16 mouse cellular contexts compared by ENCODE assay signal in genomic region chr8:12805569-12805968, GRCm38 (mm10). TPM values are rescaled to one million over a fixed set of nuclear protein-coding genes. Genes with fewer than 3 reads are reported as not detected.
A peak's percentile ranks its signal among the peaks of the same experiment; 100 is the strongest.
DNase-seq lines count a peak whose midpoint lies in the region; ATAC-seq and TF ChIP-seq lines count a peak whose summit lies in the region.
"Had no signal": no experiment of that assay in that cellular context is flagged by ENCODE, and none has a peak within 500 bp of the region (broad histone marks: within the 10 kb centered on the region; RNA-seq: fewer than 3 reads in every experiment).

No protein-coding gene starts in this region.

- no peak overlapping the region for H3K9ac ChIP-seq in kidney, embryonic 15.5 days
- H3K9ac ChIP-seq in stomach, embryonic 14.5 days (replicated peaks; ENCODE audit: low read depth, low read length), result no peak overlapping the region
- H3K9ac ChIP-seq in stomach, postnatal 0 days (ENCODE audit: low read length), result no peak overlapping the region
- H3K9ac ChIP-seq in intestine, embryonic 15.5 days, result no peak overlapping the region
- H3K9ac ChIP-seq: forebrain, postnatal 0 days had no signal

- no peak for TF ChIP-seq EP300 in stomach, postnatal 0 days (optimal IDR thresholded peaks at IDR 0.05)

- no peaks in the 10 kb centered on the region for H3K9me3 ChIP-seq in kidney, embryonic 15.5 days (replicated peaks)
- no peaks in the 10 kb centered on the region for H3K9me3 ChIP-seq in stomach, embryonic 14.5 days (ENCODE audit: control insufficient read depth, low read depth, low read length)
- no peaks in the 10 kb centered on the region for H3K9me3 ChIP-seq in stomach, postnatal 0 days (ENCODE audit: control insufficient read depth, low read length)
- H3K9me3 ChIP-seq in intestine, embryonic 15.5 days, result no peaks in the 10 kb centered on the region
- H3K9me3 ChIP-seq: forebrain, embryonic 10.5 days had no signal

- no peak for ATAC-seq in kidney, embryonic 15.5 days (replicated peaks; ENCODE audit: low FRiP score)
- ATAC-seq in stomach, embryonic 14.5 days (ENCODE audit: insufficient number of reproducible peaks, insufficient read depth, low FRiP score, low read depth), result no peak
- no peak for ATAC-seq in stomach, postnatal 0 days (ENCODE audit: low FRiP score, low TSS enrichment)
- ATAC-seq in intestine, embryonic 15.5 days, result peak; percentile 36; the same call in 1 of the 2 replicates
- ATAC-seq: forebrain, postnatal 0 days had no signal

- no peak for TF ChIP-seq CTCF in stomach, postnatal 0 days (IDR thresholded peaks at IDR 0.05; ENCODE audit: low read depth)

- DNase-seq in kidney, postnatal 36 days, result no peak
- DNase-seq in stomach, postnatal 0 days (ENCODE audit: low spot score), result no peak
- DNase-seq in adrenal gland, postnatal 25 days, result no peak
- no peak for DNase-seq in urinary bladder, adult 2 months (ENCODE audit: low spot score)
- DNase-seq: cerebellum, adult 11 months; forebrain, postnatal 0 days; gastrocnemius, postnatal 36 days; heart, adult 2 months; lung, postnatal 4 days; retina, postnatal 1 day; right cerebral cortex, postnatal 25 days; thymus, postnatal 25 days had no signal

- no peak overlapping the region for H3K4me3 ChIP-seq in kidney, embryonic 15.5 days (replicated peaks)
- H3K4me3 ChIP-seq in stomach, embryonic 14.5 days (ENCODE audit: low read depth, low read length), result no peak overlapping the region
- no peak overlapping the region for H3K4me3 ChIP-seq in stomach, postnatal 0 days (ENCODE audit: low read depth, low read length)
- no peak overlapping the region for H3K4me3 ChIP-seq in intestine, embryonic 15.5 days (replicated peaks)
- H3K4me3 ChIP-seq: forebrain, embryonic 10.5 days; heart, adult 2 months had no signal

- H3K4me2 ChIP-seq in kidney, embryonic 15.5 days, result no peak overlapping the region
- no peak overlapping the region for H3K4me2 ChIP-seq in stomach, embryonic 14.5 days (replicated peaks; ENCODE audit: low read depth, low read length)
- no peak overlapping the region for H3K4me2 ChIP-seq in stomach, postnatal 0 days (replicated peaks; ENCODE audit: low read depth)
- no peak overlapping the region for H3K4me2 ChIP-seq in intestine, embryonic 15.5 days (replicated peaks)

- H3K36me3 ChIP-seq in kidney, embryonic 15.5 days, result peaks cover 14% of the 10 kb centered on the region; the same call in 1 of the 2 replicates
- peaks cover 5% of the 10 kb centered on the region; the same call in 1 of the 2 replicates for H3K36me3 ChIP-seq in stomach, embryonic 14.5 days (ENCODE audit: control insufficient read depth, insufficient read depth, low read length)
- H3K36me3 ChIP-seq in stomach, postnatal 0 days (ENCODE audit: control insufficient read depth, insufficient read depth, low read length), result no peaks in the 10 kb centered on the region; the same call in 1 of the 2 replicates
- no peaks in the 10 kb centered on the region for H3K36me3 ChIP-seq in intestine, embryonic 15.5 days

- peaks cover 59% of the 10 kb centered on the region for H3K4me1 ChIP-seq in kidney, embryonic 15.5 days
- peaks cover 24% of the 10 kb centered on the region for H3K4me1 ChIP-seq in stomach, embryonic 14.5 days (ENCODE audit: control insufficient read depth, insufficient read depth, low read length)
- peaks cover 2% of the 10 kb centered on the region; the same call in 1 of the 2 replicates for H3K4me1 ChIP-seq in stomach, postnatal 0 days (replicated peaks; ENCODE audit: control insufficient read depth, insufficient read depth)
- peaks cover 24% of the 10 kb centered on the region for H3K4me1 ChIP-seq in intestine, embryonic 15.5 days (replicated peaks)

- 78% methylated on average over 4 of the region's 4 CpGs for WGBS in kidney, embryonic 15.5 days
- WGBS in stomach, embryonic 14.5 days, result 58% methylated on average over 4 of the region's 4 CpGs
- WGBS in stomach, postnatal 0 days, result 44% methylated on average over 4 of the region's 4 CpGs
- 45% methylated on average over 4 of the region's 4 CpGs for WGBS in intestine, embryonic 15.5 days

- no peaks in the 10 kb centered on the region for H3K27me3 ChIP-seq in kidney, embryonic 15.5 days
- H3K27me3 ChIP-seq in stomach, embryonic 14.5 days (ENCODE audit: control insufficient read depth, insufficient read depth, low read length), result no peaks in the 10 kb centered on the region
- H3K27me3 ChIP-seq in stomach, postnatal 0 days (ENCODE audit: control insufficient read depth, insufficient read depth, low read length), result no peaks in the 10 kb centered on the region
- H3K27me3 ChIP-seq in intestine, embryonic 15.5 days (replicated peaks), result no peaks in the 10 kb centered on the region

- peak overlapping the region; percentile 28; the same call in 1 of the 2 replicates for H3K27ac ChIP-seq in kidney, embryonic 15.5 days
- H3K27ac ChIP-seq in stomach, embryonic 14.5 days (ENCODE audit: low read length), result 0 out of 2 replicates have a peak overlapping the region, but pooled peaks have one; percentile 21
- no peak overlapping the region for H3K27ac ChIP-seq in stomach, postnatal 0 days (replicated peaks)
- peak overlapping the region; percentile 63; the same call in 1 of the 2 replicates for H3K27ac ChIP-seq in intestine, embryonic 15.5 days
- H3K27ac ChIP-seq: heart, adult 2 months had no signal

RNA-seq across cellular contexts. Expression of gene Atp11a, which starts 48.8 kb away (rescaled TPM):
- 14.6 and 17.0 TPM in 2 replicates for polyA plus RNA-seq in kidney, embryonic 15.5 days (2015; fragmentation: Nextera tagmentation; extraction: Ambion mirVana)
- polyA plus RNA-seq in stomach, embryonic 14.5 days (2014; fragmentation: Nextera tagmentation; extraction: Ambion mirVana), result 18.9 and 20.8 TPM in 2 replicates
- polyA plus RNA-seq in stomach, postnatal 0 days (2015; fragmentation: Nextera tagmentation; extraction: Ambion mirVana), result 6.6 and 7.4 TPM in 2 replicates
- 15.9 and 18.6 TPM in 2 replicates for polyA plus RNA-seq in intestine, embryonic 15.5 days (2015; fragmentation: Nextera tagmentation; extraction: Ambion mirVana)
- total RNA-seq in adrenal gland, postnatal 25 days (2021), result 131 and 173 TPM in 2 replicates
- 89.0 and 90.9 TPM in 2 replicates for polyA plus RNA-seq in urinary bladder, adult 2 months (2012; rRNA removed)
